Mouse (Mus musculus): Measurements from ENCODE around the gene Lactbl1. TPM values are rescaled to one million over a fixed set of nuclear protein-coding genes. Genes with fewer than 3 reads are reported as not detected.

The Lactbl1 gene
- polyA plus RNA-seq, 1 experiment from 2014 or later: not detected

Other genes with a start within 250 kb of the Lactbl1 start
- 0.11 and 0.28 TPM in 2 replicates for gene Htr1d, start 199.1 kb upstream of the Lactbl1 start, polyA plus RNA-seq (2015; fragmentation: Nextera tagmentation; extraction: Ambion mirVana)
- gene 6030445D17Rik, start 160.4 kb upstream of the Lactbl1 start, polyA plus RNA-seq (2015; fragmentation: Nextera tagmentation; extraction: Ambion mirVana): 0.43 and 0.50 TPM in 2 replicates
- gene Luzp1, start 152.9 kb upstream of the Lactbl1 start, polyA plus RNA-seq (2015; fragmentation: Nextera tagmentation; extraction: Ambion mirVana): 114 and 115 TPM in 2 replicates
- gene Kdm1a, start 19.9 kb upstream of the Lactbl1 start, polyA plus RNA-seq (2015; fragmentation: Nextera tagmentation; extraction: Ambion mirVana): 29.6 and 31.4 TPM in 2 replicates
- not detected in 2 replicates for gene Tex46, start 12.2 kb upstream of the Lactbl1 start, polyA plus RNA-seq (2015; fragmentation: Nextera tagmentation; extraction: Ambion mirVana)
- 8.2 and 8.9 TPM in 2 replicates for gene Ephb2, start 213.4 kb downstream of the Lactbl1 start, polyA plus RNA-seq (2015; fragmentation: Nextera tagmentation; extraction: Ambion mirVana)

All from intestine, embryonic 15.5 days (tissue).